Mouse (Mus musculus): ENCODE measurements around the gene Traf3ip1. TPM values are rescaled to one million over a fixed set of nuclear protein-coding genes. Genes with fewer than 3 reads are reported as not detected.
"Not testable (repeated sequence)": the region's sequence is repeated elsewhere in the genome, so short reads cannot be mapped to it uniquely, and the experiment has no call there.

Traf3ip1 gene
- polyA plus RNA-seq, 1 experiment from 2014 or later: 10.8 TPM

DNA sequence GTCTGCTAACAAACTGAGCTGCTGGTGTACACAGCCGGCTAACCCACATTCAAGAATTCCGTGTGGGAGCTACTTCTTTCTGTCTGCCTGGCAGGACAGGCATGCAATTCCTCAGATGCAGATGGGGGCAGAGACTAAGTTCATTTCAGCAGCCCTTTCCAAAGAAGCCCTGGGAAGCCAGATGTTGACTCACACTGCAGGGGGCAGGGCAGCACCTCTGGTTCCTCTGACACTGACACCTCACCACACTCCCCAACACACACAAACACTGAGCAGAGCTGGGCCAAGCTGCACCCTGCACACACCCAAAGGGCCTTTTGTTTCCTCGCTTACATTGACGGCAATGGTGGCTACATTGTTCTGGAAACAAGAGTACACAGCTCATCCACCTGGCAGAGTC is 33.9 kb upstream of the Traf3ip1 start:
- Histone ChIP-seq H3K4me2 (ENCODE audit: low read length) (no peak overlapping the region), H3K27ac (ENCODE audit: low read length) (no peak overlapping the region), H3K9me3 (replicated peaks; ENCODE audit: control insufficient read depth, low read length, poor library complexity, severe bottlenecking) (no peaks in the 10 kb centered on the region), H3K36me3 (ENCODE audit: control insufficient read depth, insufficient read depth, low read length) (no peaks in the 10 kb centered on the region), H3K27me3 (ENCODE audit: control insufficient read depth, insufficient read depth, low read depth, low read length) (no peaks in the 10 kb centered on the region), H3K4me1 (ENCODE audit: control insufficient read depth, insufficient read depth, low read length) (peaks cover 17% of the 10 kb centered on the region), H3K9ac (ENCODE audit: low read depth, low read length) (no peak overlapping the region), H3K4me3 (ENCODE audit: low read depth, low read length) (no peak overlapping the region)
- 48% methylated on average over 4 of the region's 4 CpGs for WGBS
- no peak for ATAC-seq

DNA sequence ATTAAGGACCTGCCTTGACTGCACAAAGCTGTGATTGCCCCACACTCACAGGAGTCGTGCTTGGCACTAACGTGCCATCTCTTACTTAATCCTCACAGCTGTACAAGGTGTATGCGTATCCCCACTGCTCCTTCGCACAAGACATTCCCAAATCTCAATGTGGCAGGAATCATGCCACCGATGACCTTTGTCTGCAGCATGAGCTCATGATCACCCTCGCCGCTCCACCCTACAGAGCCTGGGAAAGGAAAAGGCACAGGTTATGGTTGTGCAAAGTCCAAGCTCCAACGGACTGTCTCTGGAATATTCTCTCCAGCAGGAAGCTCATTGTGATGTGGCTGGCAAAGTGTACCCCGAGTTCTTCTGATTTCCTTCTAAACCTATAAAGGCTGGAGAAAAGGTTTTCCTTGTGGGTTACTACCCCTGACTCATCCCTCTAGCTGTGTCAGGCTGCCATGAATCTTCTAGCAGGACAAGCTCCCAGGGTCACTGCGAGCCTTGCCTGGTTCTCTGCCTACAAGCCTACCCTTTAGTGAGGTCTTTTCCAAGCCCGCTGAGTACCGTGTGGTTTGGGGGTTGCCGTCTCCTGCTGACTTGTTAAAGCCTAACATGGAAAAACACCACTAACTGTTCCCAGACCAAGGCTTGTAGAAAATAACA is 31.0 kb upstream of the Traf3ip1 start:
- ATAC-seq: no peak
- Histone ChIP-seq H3K27me3 (ENCODE audit: control insufficient read depth, insufficient read depth, low read depth, low read length) (no peaks in the 10 kb centered on the region), H3K27ac (ENCODE audit: low read length) (no peak overlapping the region), H3K4me2 (ENCODE audit: low read length) (no peak overlapping the region), H3K9ac (ENCODE audit: low read depth, low read length) (no peak overlapping the region), H3K4me3 (ENCODE audit: low read depth, low read length) (no peak overlapping the region), H3K4me1 (ENCODE audit: control insufficient read depth, insufficient read depth, low read length) (peaks cover under 1% of the 10 kb centered on the region; the same call in 1 of the 2 replicates), H3K9me3 (replicated peaks; ENCODE audit: control insufficient read depth, low read length, poor library complexity, severe bottlenecking) (no peaks in the 10 kb centered on the region), H3K36me3 (ENCODE audit: control insufficient read depth, insufficient read depth, low read length) (no peaks in the 10 kb centered on the region)
- 89% methylated on average over 13 of the region's 13 CpGs for WGBS

DNA sequence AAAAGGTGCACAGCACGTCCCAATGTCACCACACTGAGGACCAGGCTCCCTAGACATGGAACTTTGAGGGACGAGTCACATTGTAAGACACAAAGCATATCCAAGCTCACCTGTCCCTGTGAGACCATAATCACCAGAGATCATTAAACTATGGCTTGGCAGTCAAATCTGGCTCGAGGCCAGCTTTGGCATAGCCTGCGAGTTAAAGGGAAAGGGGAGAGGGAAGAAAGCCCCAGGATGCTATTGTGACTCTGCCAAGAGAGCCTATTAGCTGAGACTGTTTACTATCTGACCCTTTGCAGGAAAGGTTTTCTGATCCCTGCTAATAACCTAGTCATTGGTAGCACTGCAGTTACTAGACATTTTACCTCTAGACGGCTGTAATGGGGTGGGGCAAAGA is 30.0 kb upstream of the Traf3ip1 start:
- Histone ChIP-seq H3K27me3 (ENCODE audit: control insufficient read depth, insufficient read depth, low read depth, low read length) (no peaks in the 10 kb centered on the region), H3K4me2 (ENCODE audit: low read length) (no peak overlapping the region), H3K4me3 (ENCODE audit: low read depth, low read length) (no peak overlapping the region), H3K9ac (ENCODE audit: low read depth, low read length) (no peak overlapping the region), H3K27ac (ENCODE audit: low read length) (no peak overlapping the region), H3K9me3 (replicated peaks; ENCODE audit: control insufficient read depth, low read length, poor library complexity, severe bottlenecking) (no peaks in the 10 kb centered on the region), H3K4me1 (ENCODE audit: control insufficient read depth, insufficient read depth, low read length) (no peaks in the 10 kb centered on the region), H3K36me3 (ENCODE audit: control insufficient read depth, insufficient read depth, low read length) (no peaks in the 10 kb centered on the region)
- 48% methylated on average over 5 of the region's 5 CpGs for WGBS
- no peak for ATAC-seq

DNA sequence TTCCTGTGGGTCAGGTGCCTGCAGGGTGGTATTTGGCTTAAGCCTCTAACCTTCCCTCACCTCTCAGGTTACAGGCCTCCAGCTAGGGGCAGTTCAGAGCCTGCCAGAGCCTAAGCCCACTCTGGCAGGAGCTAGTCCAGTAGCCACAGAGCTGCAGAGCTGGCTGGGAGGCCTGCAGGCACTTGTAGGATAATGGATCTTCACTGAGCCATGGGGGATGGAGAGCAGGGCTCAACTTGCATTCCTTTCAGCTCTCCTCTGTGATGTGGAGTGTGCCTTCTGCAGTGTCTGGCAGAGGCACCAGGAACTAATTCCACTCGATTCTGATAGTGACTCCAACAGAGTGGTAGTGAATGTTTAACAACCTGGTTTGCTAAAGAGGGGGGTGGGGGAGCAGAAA is 29.2 kb upstream of the Traf3ip1 start:
- Histone ChIP-seq H3K4me1 (ENCODE audit: control insufficient read depth, insufficient read depth, low read length) (no peaks in the 10 kb centered on the region), H3K27me3 (ENCODE audit: control insufficient read depth, insufficient read depth, low read depth, low read length) (no peaks in the 10 kb centered on the region), H3K36me3 (ENCODE audit: control insufficient read depth, insufficient read depth, low read length) (no peaks in the 10 kb centered on the region), H3K27ac (ENCODE audit: low read length) (no peak overlapping the region), H3K9ac (ENCODE audit: low read depth, low read length) (no peak overlapping the region), H3K4me3 (ENCODE audit: low read depth, low read length) (no peak overlapping the region), H3K4me2 (ENCODE audit: low read length) (no peak overlapping the region), H3K9me3 (replicated peaks; ENCODE audit: control insufficient read depth, low read length, poor library complexity, severe bottlenecking) (no peaks in the 10 kb centered on the region)
- WGBS: 4% methylated on average over 1 of the region's 1 CpGs
- no peak for ATAC-seq

DNA sequence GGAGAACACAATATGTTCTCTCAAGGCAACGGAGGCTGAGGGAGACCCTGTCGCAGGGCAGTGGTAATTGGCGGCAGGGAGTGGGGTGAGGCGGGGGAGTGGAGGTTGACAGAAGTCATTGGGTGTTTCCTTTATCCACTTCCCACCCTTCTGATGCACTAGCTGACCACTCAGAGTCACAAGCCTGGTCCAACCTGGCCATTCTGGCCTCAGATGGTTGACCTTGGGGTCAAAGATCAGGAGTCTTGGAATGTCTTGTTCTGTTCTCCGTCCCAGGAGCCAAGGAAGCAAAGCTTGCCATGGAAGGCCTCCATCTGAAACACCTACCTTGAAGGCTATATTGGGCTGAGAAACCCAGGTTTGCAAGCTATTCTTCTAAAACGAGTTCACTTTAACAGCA is 28.3 kb upstream of the Traf3ip1 start:
- no peak overlapping the region for H3K4me3 ChIP-seq (ENCODE audit: low read depth, low read length)
- no peaks in the 10 kb centered on the region for H3K27me3 ChIP-seq (ENCODE audit: control insufficient read depth, insufficient read depth, low read depth, low read length)
- H3K27ac ChIP-seq (ENCODE audit: low read length): no peak overlapping the region
- no peak overlapping the region for H3K9ac ChIP-seq (ENCODE audit: low read depth, low read length)
- no peaks in the 10 kb centered on the region for H3K9me3 ChIP-seq (replicated peaks; ENCODE audit: control insufficient read depth, low read length, poor library complexity, severe bottlenecking)
- no peaks in the 10 kb centered on the region for H3K4me1 ChIP-seq (ENCODE audit: control insufficient read depth, insufficient read depth, low read length)
- H3K4me2 ChIP-seq (ENCODE audit: low read length): no peak overlapping the region
- no peaks in the 10 kb centered on the region for H3K36me3 ChIP-seq (ENCODE audit: control insufficient read depth, insufficient read depth, low read length)
- ATAC-seq: no peak
- WGBS: 93% methylated on average over 6 of the region's 6 CpGs

DNA sequence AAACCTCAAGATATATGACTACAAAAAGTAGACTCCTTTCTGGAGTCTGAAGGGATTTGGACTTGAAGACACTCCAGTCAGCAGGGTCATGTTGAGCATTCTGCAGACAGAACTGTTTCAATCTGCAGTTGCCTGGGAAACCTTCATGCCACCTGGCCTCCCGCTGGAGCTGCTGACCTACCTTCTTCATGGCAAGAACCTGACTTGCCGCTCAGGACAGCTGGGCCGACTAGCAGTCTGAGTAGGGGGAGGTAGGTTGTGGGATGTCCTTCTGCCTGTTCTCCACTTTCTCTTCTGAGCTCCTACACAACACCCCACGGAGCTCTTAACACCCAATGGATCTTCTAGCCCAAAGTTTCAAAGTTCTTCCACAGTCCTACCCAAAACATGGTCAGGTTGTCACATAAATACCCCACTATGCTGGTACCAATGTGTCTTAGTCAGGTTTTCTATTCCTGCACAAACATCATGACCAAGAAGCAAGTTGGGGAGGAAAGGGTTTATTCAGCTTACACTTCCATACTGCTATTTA is 24.5 kb upstream of the Traf3ip1 start:
- no peaks in the 10 kb centered on the region for H3K9me3 ChIP-seq (replicated peaks; ENCODE audit: control insufficient read depth, low read length, poor library complexity, severe bottlenecking)
- ATAC-seq: no peak

DNA sequence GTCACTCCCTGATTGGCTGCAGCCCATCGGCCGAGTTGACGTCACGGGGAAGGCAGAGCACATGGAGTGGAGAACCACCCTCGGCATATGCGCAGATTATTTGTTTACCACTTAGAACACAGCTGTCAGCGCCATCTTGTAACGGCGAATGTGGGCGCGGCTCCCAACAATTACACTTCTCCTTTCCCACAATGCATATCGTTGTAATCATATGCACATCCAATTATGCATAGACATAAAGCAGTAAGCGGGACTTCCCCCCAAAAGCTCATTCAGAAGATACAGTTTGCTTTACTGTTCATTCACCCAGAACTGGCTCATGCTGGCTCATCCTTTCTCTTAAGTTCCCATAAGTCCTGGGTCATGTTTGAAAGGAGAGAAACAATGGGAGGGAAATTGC is 16.3 kb upstream of the Traf3ip1 start:
- not testable (repeated sequence) for H3K4me1 ChIP-seq (ENCODE audit: control insufficient read depth, insufficient read depth, low read length); H3K4me3 ChIP-seq (ENCODE audit: low read depth, low read length); H3K9ac ChIP-seq (ENCODE audit: low read depth, low read length); H3K36me3 ChIP-seq (ENCODE audit: control insufficient read depth, insufficient read depth, low read length); ATAC-seq; H3K9me3 ChIP-seq (replicated peaks; ENCODE audit: control insufficient read depth, low read length, poor library complexity, severe bottlenecking); H3K4me2 ChIP-seq (ENCODE audit: low read length); H3K27me3 ChIP-seq (ENCODE audit: control insufficient read depth, insufficient read depth, low read depth, low read length); H3K27ac ChIP-seq (ENCODE audit: low read length)
- 93% methylated on average over 8 of the region's 13 CpGs for WGBS

More for the DNA sequence above, 24.5 kb upstream of the Traf3ip1 start:
- no peak overlapping the region for H3K9ac ChIP-seq (ENCODE audit: low read depth, low read length)
- H3K4me3 ChIP-seq (ENCODE audit: low read depth, low read length): no peak overlapping the region
- H3K27ac ChIP-seq (ENCODE audit: low read length): no peak overlapping the region
- no peak overlapping the region for H3K4me2 ChIP-seq (ENCODE audit: low read length)
- H3K27me3 ChIP-seq (ENCODE audit: control insufficient read depth, insufficient read depth, low read depth, low read length): no peaks in the 10 kb centered on the region
- 80% methylated on average over 4 of the region's 4 CpGs for WGBS
- no peaks in the 10 kb centered on the region for H3K4me1 ChIP-seq (ENCODE audit: control insufficient read depth, insufficient read depth, low read length)
- no peaks in the 10 kb centered on the region for H3K36me3 ChIP-seq (ENCODE audit: control insufficient read depth, insufficient read depth, low read length)

DNA sequence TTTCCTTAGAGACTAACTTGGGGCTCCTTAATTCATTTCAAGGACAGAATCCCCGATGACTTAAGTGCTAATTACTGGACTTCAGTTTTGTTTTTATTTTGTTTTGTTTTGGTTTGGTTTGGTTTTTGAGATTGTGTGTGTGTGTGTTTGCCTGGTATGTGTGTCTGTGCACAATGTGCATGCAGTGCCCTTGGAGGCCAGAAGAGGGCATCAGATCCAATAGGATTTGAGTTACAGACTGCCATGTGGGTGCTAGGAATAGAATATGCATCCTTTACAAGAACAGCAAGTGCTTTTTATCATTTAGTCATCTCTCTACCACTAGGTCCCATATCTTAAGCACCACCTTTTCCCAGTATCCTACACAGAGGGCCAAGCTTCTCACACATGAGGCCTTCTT is 15.5 kb upstream of the Traf3ip1 start:
- WGBS: 100% methylated on average over 1 of the region's 1 CpGs
- H3K9ac ChIP-seq (ENCODE audit: low read depth, low read length): no peak overlapping the region
- ATAC-seq: no peak

DNA sequence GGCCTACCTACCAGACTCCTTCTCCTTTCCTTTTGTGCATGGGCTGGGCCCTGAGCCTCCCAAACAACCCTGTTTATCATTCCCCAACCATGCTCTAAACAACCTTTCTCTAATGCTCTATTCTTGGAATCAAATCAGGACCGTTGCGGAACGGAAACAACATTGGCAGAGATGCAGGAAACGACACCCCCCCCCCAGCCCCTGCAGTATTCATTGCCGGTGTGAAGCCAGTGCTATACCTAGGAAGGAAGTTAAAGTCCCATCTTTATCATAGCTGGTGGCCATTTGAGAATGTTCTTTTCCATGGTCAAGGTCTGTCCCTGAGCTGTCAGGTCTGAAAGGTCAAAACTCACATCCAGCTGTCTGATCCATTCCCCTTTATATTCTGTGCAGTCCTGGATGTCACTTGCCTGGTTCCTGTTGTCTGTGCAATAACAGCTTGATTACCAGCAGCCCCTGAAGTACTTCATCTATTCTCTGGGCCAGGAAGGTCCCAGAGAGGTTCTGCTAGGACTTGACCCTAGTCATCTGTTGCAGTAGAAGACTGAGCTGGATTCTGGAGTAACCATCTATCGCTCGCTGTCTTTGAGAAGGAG is 11.7 kb upstream of the Traf3ip1 start:
- no peaks in the 10 kb centered on the region for H3K9me3 ChIP-seq (replicated peaks; ENCODE audit: control insufficient read depth, low read length, poor library complexity, severe bottlenecking)
- H3K27me3 ChIP-seq (ENCODE audit: control insufficient read depth, insufficient read depth, low read depth, low read length): no peaks in the 10 kb centered on the region
- no peak overlapping the region for H3K4me3 ChIP-seq (ENCODE audit: low read depth, low read length)
- no peaks in the 10 kb centered on the region for H3K36me3 ChIP-seq (ENCODE audit: control insufficient read depth, insufficient read depth, low read length)
- H3K27ac ChIP-seq (ENCODE audit: low read length): no peak overlapping the region
- H3K4me2 ChIP-seq (ENCODE audit: low read length): no peak overlapping the region
- ATAC-seq: no peak
- WGBS: 84% methylated on average over 7 of the region's 7 CpGs
- H3K9ac ChIP-seq (ENCODE audit: low read depth, low read length): no peak overlapping the region
- no peaks in the 10 kb centered on the region for H3K4me1 ChIP-seq (ENCODE audit: control insufficient read depth, insufficient read depth, low read length)

More for the DNA sequence above, 15.5 kb upstream of the Traf3ip1 start:
- Histone ChIP-seq H3K27ac (ENCODE audit: low read length) (no peak overlapping the region), H3K4me1 (ENCODE audit: control insufficient read depth, insufficient read depth, low read length) (no peaks in the 10 kb centered on the region), H3K27me3 (ENCODE audit: control insufficient read depth, insufficient read depth, low read depth, low read length) (no peaks in the 10 kb centered on the region), H3K36me3 (ENCODE audit: control insufficient read depth, insufficient read depth, low read length) (no peaks in the 10 kb centered on the region), H3K9me3 (replicated peaks; ENCODE audit: control insufficient read depth, low read length, poor library complexity, severe bottlenecking) (no peaks in the 10 kb centered on the region), H3K4me3 (ENCODE audit: low read depth, low read length) (no peak overlapping the region), H3K4me2 (ENCODE audit: low read length) (no peak overlapping the region)
